Mouse (Mus musculus): ENCODE measurements around the gene Ggn. TPM values are rescaled to one million over a fixed set of nuclear protein-coding genes. Genes with fewer than 3 reads are reported as not detected.

The Ggn gene
- polyA plus RNA-seq, 1 experiment from 2014 or later = 1.0 TPM

DNA sequence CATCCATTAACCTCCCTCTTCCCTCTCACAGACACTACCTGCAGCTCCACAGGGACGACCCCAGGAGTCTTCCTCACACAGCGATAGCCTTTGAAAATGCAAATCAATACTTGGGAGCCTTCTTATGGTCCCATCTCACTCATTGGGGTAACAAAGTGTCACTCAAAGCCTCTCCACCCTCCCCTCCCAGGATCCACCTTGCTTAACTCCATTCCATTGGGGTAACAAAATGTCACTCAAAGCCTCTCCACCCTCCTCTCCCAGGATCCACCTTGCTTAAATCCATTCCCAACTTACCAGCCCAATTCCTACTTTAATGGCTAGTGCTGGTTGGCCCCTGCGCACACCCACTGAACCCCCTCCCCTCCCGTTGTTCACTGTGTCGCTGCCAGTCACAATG, 11.7 kb upstream of the Ggn start:
- H3K9ac ChIP-seq (replicated peaks; ENCODE audit: low read length) = no peak overlapping the region
- peaks cover 14% of the 10 kb centered on the region for H3K4me1 ChIP-seq (ENCODE audit: insufficient read depth, low read length)
- no peak overlapping the region for H3K27ac ChIP-seq (ENCODE audit: low read length)
- no peak overlapping the region for H3K4me2 ChIP-seq (replicated peaks; ENCODE audit: low read depth, low read length)
- H3K4me3 ChIP-seq (ENCODE audit: low read length) = no peak overlapping the region
- no peaks in the 10 kb centered on the region for H3K9me3 ChIP-seq (ENCODE audit: low read length)
- H3K27me3 ChIP-seq (ENCODE audit: insufficient read depth, low read length) = peaks cover 18% of the 10 kb centered on the region
- H3K36me3 ChIP-seq (ENCODE audit: insufficient read depth, low read length) = peaks cover 10% of the 10 kb centered on the region
- no peak for ATAC-seq (ENCODE audit: low FRiP score, low TSS enrichment)
- WGBS = 2% methylated on average over 5 of the region's 5 CpGs

DNA sequence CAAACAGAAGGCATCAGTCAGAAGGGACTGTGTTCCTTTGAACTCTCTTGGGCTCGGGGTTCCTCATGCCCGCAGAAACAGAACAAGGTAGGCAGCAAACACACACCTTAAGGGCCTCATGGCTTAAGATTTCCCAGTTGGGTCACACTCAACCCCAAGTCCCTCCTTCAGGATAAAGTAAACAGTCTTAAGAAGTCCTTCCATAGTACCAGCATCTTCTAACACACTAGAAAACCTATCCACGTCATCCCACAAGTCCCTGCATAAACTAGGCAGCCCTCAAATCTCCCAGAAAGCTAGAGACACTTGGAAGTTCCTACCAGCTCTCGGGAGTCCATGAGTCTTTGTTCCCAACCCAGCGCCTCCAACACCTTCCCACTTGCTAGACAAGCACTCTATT, 7.7 kb upstream of the Ggn start:
- Histone ChIP-seq H3K4me3 (ENCODE audit: low read length) (no peak overlapping the region), H3K9ac (replicated peaks; ENCODE audit: low read length) (no peak overlapping the region), H3K9me3 (ENCODE audit: low read length) (no peaks in the 10 kb centered on the region), H3K27ac (ENCODE audit: low read length) (0 out of 2 replicates have a peak overlapping the region, but pooled peaks have one; percentile 17), H3K4me2 (replicated peaks; ENCODE audit: low read depth, low read length) (no peak overlapping the region), H3K4me1 (ENCODE audit: insufficient read depth, low read length) (peaks cover 10% of the 10 kb centered on the region), H3K27me3 (ENCODE audit: insufficient read depth, low read length) (peaks cover 18% of the 10 kb centered on the region), H3K36me3 (ENCODE audit: insufficient read depth, low read length) (peaks cover 4% of the 10 kb centered on the region)
- no peak for ATAC-seq (ENCODE audit: low FRiP score, low TSS enrichment)
- WGBS = 78% methylated on average over 5 of the region's 5 CpGs

DNA sequence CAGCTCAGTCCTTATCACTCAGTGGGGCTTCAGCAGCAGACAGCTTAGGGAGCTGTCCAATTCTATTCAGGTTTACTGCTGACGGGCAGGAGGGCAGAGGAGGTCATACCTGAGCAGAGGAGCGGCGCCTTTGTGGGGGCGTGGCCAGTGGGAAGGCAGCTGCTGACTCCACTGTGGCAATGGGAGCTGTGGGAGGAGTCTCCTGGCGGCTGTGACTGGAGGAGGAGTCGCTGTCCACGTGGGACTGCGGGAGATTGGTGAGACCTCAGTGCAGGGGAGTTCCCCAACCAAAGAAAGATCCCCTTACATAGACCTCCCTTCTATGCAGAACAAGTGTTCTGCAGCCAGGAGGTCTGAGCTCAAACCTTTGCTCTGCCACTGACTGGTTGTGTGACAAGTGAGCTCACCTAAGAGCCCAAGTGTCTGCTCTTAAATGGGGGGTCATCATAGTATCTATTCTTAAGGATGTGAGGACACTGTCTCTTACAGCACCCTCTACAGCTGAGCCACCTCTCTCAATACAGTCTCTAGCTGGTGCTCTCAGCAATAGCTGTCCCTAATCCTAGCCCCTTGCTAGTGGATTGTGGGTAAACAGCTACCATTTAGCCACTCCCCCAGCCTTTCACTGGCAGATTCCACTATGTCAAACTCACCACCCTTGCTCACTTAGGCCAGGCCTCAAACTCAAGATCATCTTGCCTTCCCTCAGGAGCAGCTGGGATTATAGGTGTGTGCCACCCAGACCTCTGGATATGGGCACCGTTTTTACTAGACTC, 7.1 kb upstream of the Ggn start:
- no peak overlapping the region; the same call in 1 of the 2 replicates for H3K4me2 ChIP-seq (replicated peaks; ENCODE audit: low read depth, low read length)

DNA sequence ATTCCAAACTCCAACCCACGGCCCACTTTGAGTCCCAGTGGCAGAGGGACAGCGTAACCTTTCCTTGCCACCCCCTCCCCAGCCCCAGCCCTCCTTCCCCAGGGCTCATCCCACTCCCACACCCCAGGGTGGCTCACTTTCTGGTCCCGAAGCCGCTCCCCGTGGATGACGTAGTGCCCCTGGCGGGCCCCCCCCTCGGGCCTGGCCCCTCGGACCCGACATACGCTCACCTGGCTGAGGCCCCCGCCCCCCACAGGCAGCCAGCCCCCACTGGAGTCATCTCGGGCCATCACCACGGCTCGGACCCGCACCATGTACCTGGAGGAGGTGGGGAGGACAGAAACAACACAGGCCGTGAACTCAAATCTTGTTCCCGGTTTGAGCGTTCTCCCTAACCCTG, 2.4 kb upstream of the Ggn start:
- no peaks in the 10 kb centered on the region; the same call in 1 of the 2 replicates for H3K36me3 ChIP-seq (ENCODE audit: insufficient read depth, low read length)
- peaks cover 10% of the 10 kb centered on the region for H3K27me3 ChIP-seq (ENCODE audit: insufficient read depth, low read length)
- ATAC-seq (ENCODE audit: low FRiP score, low TSS enrichment) = no peak
- 14% methylated on average over 19 of the region's 19 CpGs for WGBS
- H3K27ac ChIP-seq (ENCODE audit: low read length) = no peak overlapping the region
- peaks cover 34% of the 10 kb centered on the region for H3K4me1 ChIP-seq (ENCODE audit: insufficient read depth, low read length)
- no peak overlapping the region for H3K9ac ChIP-seq (replicated peaks; ENCODE audit: low read length)
- no peaks in the 10 kb centered on the region for H3K9me3 ChIP-seq (ENCODE audit: low read length)
- peak overlapping the region; percentile 62 for H3K4me2 ChIP-seq (replicated peaks; ENCODE audit: low read depth, low read length)
- H3K4me3 ChIP-seq (ENCODE audit: low read length) = no peak overlapping the region; the same call in 1 of the 2 replicates

More for the DNA sequence above, 7.1 kb upstream of the Ggn start:
- H3K4me1 ChIP-seq (ENCODE audit: insufficient read depth, low read length) = peaks cover 10% of the 10 kb centered on the region
- H3K27ac ChIP-seq (ENCODE audit: low read length) = no peak overlapping the region
- no peak overlapping the region for H3K4me3 ChIP-seq (ENCODE audit: low read length)
- WGBS = 18% methylated on average over 9 of the region's 9 CpGs
- H3K36me3 ChIP-seq (ENCODE audit: insufficient read depth, low read length) = peaks cover 4% of the 10 kb centered on the region
- peaks cover 14% of the 10 kb centered on the region for H3K27me3 ChIP-seq (ENCODE audit: insufficient read depth, low read length)
- no peak overlapping the region for H3K9ac ChIP-seq (replicated peaks; ENCODE audit: low read length)
- no peaks in the 10 kb centered on the region for H3K9me3 ChIP-seq (ENCODE audit: low read length)
- peak; percentile 77 for ATAC-seq (ENCODE audit: low FRiP score, low TSS enrichment)

DNA sequence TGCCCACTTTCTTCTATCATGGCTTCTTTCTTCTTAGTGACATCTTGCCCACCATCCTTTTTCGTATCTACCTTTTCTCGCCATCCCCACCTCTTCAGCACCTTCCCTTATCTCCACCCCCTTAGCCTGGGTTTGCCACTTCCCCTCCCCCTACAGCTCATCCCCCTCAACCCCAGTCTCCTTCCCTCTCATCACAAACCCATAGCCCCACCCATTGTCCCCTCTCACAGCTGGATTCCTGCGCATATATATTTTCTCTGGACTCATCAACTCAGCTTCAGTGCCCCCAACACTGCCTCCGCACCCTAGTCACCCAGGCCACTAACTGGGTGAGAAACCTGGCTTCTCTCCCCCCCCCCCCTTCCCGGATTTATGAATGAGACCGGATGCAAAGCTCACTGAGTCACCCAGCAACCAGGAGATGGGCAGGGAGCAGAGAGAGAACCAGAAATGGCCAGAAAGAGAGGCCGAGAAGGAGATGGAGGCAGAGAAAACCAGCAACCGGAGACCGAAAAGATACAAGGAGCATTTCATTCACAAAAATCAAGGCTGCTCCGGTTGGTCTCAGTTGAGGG, 1.8 kb upstream of the Ggn start:
- Histone ChIP-seq H3K4me1 (ENCODE audit: insufficient read depth, low read length) (peaks cover 29% of the 10 kb centered on the region), H3K4me3 (ENCODE audit: low read length) (peak overlapping the region; percentile 70), H3K9ac (replicated peaks; ENCODE audit: low read length) (peak overlapping the region; percentile 71), H3K4me2 (replicated peaks; ENCODE audit: low read depth, low read length) (peak overlapping the region; percentile 62), H3K9me3 (ENCODE audit: low read length) (no peaks in the 10 kb centered on the region), H3K27ac (ENCODE audit: low read length) (peak overlapping the region; percentile 87), H3K36me3 (ENCODE audit: insufficient read depth, low read length) (peaks cover 4% of the 10 kb centered on the region), H3K27me3 (ENCODE audit: insufficient read depth, low read length) (peaks cover 16% of the 10 kb centered on the region)
- 8% methylated on average over 10 of the region's 10 CpGs for WGBS
- ATAC-seq (ENCODE audit: low FRiP score, low TSS enrichment) = no peak

DNA sequence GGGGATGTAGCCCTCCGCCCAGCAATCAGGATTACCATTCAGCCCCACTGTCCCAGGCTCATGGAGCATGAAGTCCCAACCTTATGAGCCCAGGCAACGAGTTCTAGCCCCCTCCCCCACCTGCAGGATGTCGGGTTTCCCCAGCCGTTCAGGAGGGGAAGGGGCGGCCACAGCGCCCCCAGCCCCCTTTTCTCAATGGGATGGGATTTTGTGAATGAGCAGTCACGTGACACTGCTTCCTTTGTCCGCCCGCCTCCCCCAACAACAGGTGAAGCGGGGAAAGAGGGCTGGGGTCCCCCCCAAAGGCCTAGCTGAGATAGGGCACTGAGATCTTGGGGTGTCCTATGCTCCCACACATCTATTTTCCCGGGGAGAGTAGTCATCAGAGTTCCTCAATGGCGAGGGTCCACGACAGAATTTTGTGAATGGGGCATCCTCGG, 1.2 kb upstream of the Ggn start:
- Histone ChIP-seq H3K9ac (replicated peaks; ENCODE audit: low read length) (peak overlapping the region; percentile 71), H3K4me2 (replicated peaks; ENCODE audit: low read depth, low read length) (peak overlapping the region; percentile 62), H3K27ac (ENCODE audit: low read length) (peak overlapping the region; percentile 87), H3K9me3 (ENCODE audit: low read length) (no peaks in the 10 kb centered on the region), H3K4me3 (ENCODE audit: low read length) (peak overlapping the region; percentile 70), H3K27me3 (ENCODE audit: insufficient read depth, low read length) (peaks cover 22% of the 10 kb centered on the region), H3K36me3 (ENCODE audit: insufficient read depth, low read length) (peaks cover 9% of the 10 kb centered on the region), H3K4me1 (ENCODE audit: insufficient read depth, low read length) (peaks cover 27% of the 10 kb centered on the region)
- 2% methylated on average over 14 of the region's 14 CpGs for WGBS
- ATAC-seq (ENCODE audit: low FRiP score, low TSS enrichment) = no peak

DNA sequence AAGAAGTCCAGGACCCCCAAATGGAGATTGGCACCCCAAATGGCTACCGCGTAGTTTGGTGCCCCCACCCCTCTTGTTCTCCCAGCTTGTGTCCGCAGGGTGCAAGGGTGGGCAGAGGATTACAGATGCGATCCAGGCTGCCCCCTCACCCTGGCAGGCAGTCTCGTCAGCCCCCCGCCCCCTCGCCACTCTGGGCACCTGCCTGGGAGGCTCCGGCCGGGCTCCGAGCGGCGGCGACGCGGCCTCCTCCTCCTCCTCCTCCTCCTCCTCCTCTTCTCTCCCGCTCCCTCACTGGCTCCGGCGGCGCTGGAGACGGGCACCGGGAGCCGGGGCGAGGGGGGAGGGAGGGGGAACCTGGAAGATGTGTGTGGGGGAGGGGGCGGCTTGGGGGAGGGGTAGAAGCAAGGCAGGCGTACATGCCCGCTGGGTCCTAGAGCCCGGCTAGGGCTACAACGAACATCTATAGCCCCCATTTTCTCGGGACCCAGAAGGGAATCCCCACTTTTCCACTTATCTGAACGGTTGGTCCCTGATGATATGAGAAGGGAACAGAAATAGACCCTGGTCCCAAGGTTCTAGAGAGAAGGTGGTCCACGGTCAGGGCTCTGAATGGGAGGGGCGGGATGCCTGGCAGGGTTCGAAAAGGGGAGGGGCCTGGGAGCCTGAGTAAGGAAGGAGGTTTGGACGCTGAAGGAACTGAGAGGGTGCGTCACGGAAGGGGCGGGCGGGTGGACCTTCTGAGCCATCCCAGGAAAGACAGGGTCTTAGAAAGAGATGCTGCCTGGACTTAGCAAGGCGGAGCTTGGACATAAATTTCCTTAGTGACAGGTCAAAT, 562 bp upstream of the Ggn start:
- WGBS = under 1% methylated on average over 29 of the region's 39 CpGs
- ATAC-seq (ENCODE audit: low FRiP score, low TSS enrichment) = peak; percentile 91
- Histone ChIP-seq H3K27ac (ENCODE audit: low read length) (peak overlapping the region; percentile 87), H3K9ac (replicated peaks; ENCODE audit: low read length) (peak overlapping the region; percentile 71), H3K27me3 (ENCODE audit: insufficient read depth, low read length) (peaks cover 22% of the 10 kb centered on the region), H3K4me1 (ENCODE audit: insufficient read depth, low read length) (peaks cover 27% of the 10 kb centered on the region), H3K4me2 (replicated peaks; ENCODE audit: low read depth, low read length) (peak overlapping the region; percentile 62), H3K36me3 (ENCODE audit: insufficient read depth, low read length) (peaks cover 13% of the 10 kb centered on the region), H3K9me3 (ENCODE audit: low read length) (no peaks in the 10 kb centered on the region), H3K4me3 (ENCODE audit: low read length) (peak overlapping the region; percentile 70)

DNA sequence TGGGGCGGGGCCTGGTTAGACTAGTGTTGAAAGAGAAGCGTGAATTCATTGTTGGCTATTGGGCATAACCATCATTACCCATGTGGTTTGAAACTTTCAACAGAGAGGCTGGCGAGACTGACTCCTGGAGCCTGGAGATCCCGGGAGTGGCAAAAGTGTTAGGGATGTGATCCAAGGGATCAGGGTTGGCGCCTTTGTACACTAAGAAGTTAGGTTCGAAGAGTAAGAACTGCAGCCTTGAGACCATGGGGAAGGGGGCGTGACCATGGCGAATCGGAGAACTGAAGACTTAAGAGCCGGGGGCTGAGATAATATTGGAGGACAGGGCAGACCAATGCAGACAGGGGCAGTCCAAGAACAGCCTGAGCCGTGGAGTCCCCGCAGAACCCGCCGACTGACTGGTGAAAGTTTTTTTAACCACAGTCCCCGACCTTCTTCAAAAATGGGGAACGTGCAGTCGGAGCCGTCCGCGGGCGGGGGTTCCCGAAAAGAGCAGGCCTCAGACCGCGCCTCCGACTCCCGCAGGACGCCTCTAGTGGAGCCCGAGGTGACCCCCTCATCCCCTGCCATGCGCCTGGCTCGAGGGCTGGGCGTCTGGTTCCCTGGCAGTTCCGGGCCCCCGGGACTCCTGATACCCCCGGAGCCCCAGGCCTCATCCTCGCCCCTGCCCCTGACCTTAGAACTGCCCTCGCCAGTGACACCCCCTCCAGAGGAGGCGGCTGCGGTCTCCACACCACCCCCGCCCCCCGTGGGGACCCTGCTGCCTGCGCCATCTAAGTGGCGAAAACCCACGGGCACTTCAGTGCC, 948 bp downstream of the Ggn start:
- Histone ChIP-seq H3K4me2 (replicated peaks; ENCODE audit: low read depth, low read length) (peak overlapping the region; percentile 62), H3K4me1 (ENCODE audit: insufficient read depth, low read length) (peaks cover 27% of the 10 kb centered on the region), H3K9me3 (ENCODE audit: low read length) (no peaks in the 10 kb centered on the region), H3K36me3 (ENCODE audit: insufficient read depth, low read length) (peaks cover 27% of the 10 kb centered on the region), H3K27ac (ENCODE audit: low read length) (no peak overlapping the region), H3K27me3 (ENCODE audit: insufficient read depth, low read length) (peaks cover 22% of the 10 kb centered on the region), H3K9ac (replicated peaks; ENCODE audit: low read length) (peak overlapping the region; percentile 71), H3K4me3 (ENCODE audit: low read length) (peak overlapping the region; percentile 70)
- 0 out of 2 replicates have a peak, but pooled peaks have one; percentile 8 for ATAC-seq (ENCODE audit: low FRiP score, low TSS enrichment)
- 1% methylated on average over 43 of the region's 43 CpGs for WGBS

DNA sequence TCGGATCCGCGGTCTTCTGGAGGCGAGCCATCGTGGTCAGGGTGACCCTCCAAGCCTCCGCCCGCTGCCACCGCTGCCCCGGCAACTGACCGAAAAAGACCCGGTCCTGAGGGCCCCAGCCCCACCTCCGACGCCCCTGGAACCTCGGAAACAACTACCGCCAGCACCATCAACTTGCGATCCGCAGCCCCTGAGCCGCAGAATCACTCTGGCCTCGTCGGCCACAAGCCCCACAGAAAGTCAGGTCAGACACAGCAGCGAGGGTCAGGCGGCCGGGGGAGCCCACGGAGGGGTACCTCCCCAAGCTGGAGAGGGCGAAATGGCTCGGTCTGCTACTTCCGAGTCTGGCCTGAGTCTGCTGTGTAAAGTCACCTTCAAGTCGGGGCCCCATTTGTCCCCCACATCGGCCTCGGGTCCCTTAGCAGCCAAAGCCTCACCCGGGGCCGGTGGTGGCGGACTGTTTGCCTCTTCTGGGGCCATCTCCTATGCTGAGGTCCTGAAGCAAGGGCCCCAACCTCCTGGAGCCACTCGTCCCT, 1.6 kb downstream of the Ggn start:
- ATAC-seq (ENCODE audit: low FRiP score, low TSS enrichment) = no peak
- H3K27ac ChIP-seq (ENCODE audit: low read length) = no peak overlapping the region
- peaks cover 22% of the 10 kb centered on the region for H3K27me3 ChIP-seq (ENCODE audit: insufficient read depth, low read length)
- H3K4me1 ChIP-seq (ENCODE audit: insufficient read depth, low read length) = peaks cover 27% of the 10 kb centered on the region
- peak overlapping the region; percentile 71 for H3K9ac ChIP-seq (replicated peaks; ENCODE audit: low read length)
- peaks cover 34% of the 10 kb centered on the region for H3K36me3 ChIP-seq (ENCODE audit: insufficient read depth, low read length)
- H3K4me2 ChIP-seq (replicated peaks; ENCODE audit: low read depth, low read length) = peak overlapping the region; percentile 62
- peak overlapping the region; percentile 70 for H3K4me3 ChIP-seq (ENCODE audit: low read length)
- 4% methylated on average over 34 of the region's 34 CpGs for WGBS
- no peaks in the 10 kb centered on the region for H3K9me3 ChIP-seq (ENCODE audit: low read length)

Data from kidney, embryonic 16.5 days (tissue).